Mouse (Mus musculus) bone marrow macrophage, adult 2 months (primary cell): ENCODE results near the gene Dnm3.

Source experiments
- CTCF ChIP-seq: IDR thresholded peaks from 2 replicates; pipeline ENCODE4 v1.5.1; 2012; ENCODE audit warnings: low read depth, mild to moderate bottlenecking, low read length, moderate library complexity
- POLR2A ChIP-seq: IDR thresholded peaks from 2 replicates; pipeline ENCODE4 v1.6.1; 2012; ENCODE audit warnings: mild to moderate bottlenecking, low read depth, low read length, borderline replicate concordance

DNA sequence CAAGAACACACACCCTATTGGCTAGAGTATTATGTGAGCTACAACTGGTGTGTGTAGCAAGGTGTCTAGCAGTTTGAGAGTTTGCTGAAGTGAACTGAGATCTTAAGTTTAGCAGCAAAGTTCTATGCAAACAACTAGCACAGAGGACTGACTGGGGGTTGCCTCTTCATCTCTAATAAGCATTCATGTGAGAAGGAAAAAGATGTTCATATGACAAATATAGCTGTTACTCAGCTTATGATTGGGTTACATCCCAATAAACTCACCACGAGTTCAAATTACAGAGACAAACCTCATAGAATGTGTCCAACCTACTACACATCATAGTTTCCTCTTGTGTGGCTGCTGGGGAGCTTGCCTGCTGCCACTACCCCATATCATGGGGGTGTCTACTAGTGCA is 434.6 kb downstream of the Dnm3 start:
- TF ChIP-seq CTCF (no peak), POLR2A (no peak)
